Mouse (Mus musculus) lung, embryonic 16.5 days (tissue): Measurements from ENCODE around the gene Psmd9. TPM values are rescaled to one million over a fixed set of nuclear protein-coding genes. Genes with fewer than 3 reads are reported as not detected.

Source experiments
- ATAC-seq: fragments of 200-750 bp; cut with Nextera tagmentation; 2 replicates; pipeline ENCODE4 v1.8.0; 2017; ENCODE audit warnings: low read depth, mild to moderate bottlenecking, moderate library complexity
- H3K27ac ChIP-seq: fragments of 300-500 bp; sonication (generic); 2 replicates; pipeline ENCODE4 v1.5.1; 2014; ENCODE audit warnings: mild to moderate bottlenecking, control low read depth, low read length
- H3K27me3 ChIP-seq: fragments of 300-500 bp; sonication (generic); 2 replicates; pipeline ENCODE4 v1.6.1; 2014; ENCODE audit warnings: low read depth, low read length, mixed read lengths; ENCODE audit not compliant: control insufficient read depth, insufficient read depth
- H3K36me3 ChIP-seq: fragments of 300-500 bp; sonication (generic); 2 replicates; pipeline ENCODE4 v1.6.1; 2014; ENCODE audit warnings: low read length; ENCODE audit not compliant: control insufficient read depth, insufficient read depth
- H3K4me1 ChIP-seq: fragments of 300-500 bp; sonication (generic); replicated peaks from 2 replicates; pipeline ENCODE4 v1.6.1; 2014; ENCODE audit warnings: low read length, mixed read lengths; ENCODE audit not compliant: control insufficient read depth, insufficient read depth
- H3K4me2 ChIP-seq: fragments of 300-500 bp; sonication (generic); 2 replicates; pipeline ENCODE4 v1.6.1; 2014; ENCODE audit warnings: low read depth, low read length, control low read depth
- H3K4me3 ChIP-seq: fragments of 300-500 bp; sonication (generic); 2 replicates; pipeline ENCODE4 v1.5.1; 2014; ENCODE audit warnings: mild to moderate bottlenecking, low read length, control low read depth
- H3K9ac ChIP-seq: fragments of 300-500 bp; sonication (generic); 2 replicates; pipeline ENCODE4 v1.6.1; 2014; ENCODE audit warnings: low read length, control low read depth
- H3K9me3 ChIP-seq: fragments of 300-500 bp; sonication (generic); 2 replicates; pipeline ENCODE4 v1.6.1; 2016; ENCODE audit warnings: low read length; ENCODE audit not compliant: control insufficient read depth
- WGBS: fragments of 180-500 bp; shearing (Covaris S2); extraction: QIAGEN DNeasy Blood & Tissue Kit; methylation state at CpG from one replicate; pipeline ENCODE4 v1.1.7; 2014; 5-methylcytosine and 5-hydroxymethylcytosine counted together
- polyA plus RNA-seq: library from polyadenylated mRNA; unstranded; fragments of >200 nt; fragmentation: Nextera tagmentation; extraction: Ambion mirVana; gene quantifications from 2 replicates; pipeline ENCODE4 v1.2.1, GENCODE M21; 2015

Psmd9 gene
- polyA plus RNA-seq, 1 experiment from 2014 or later, result 87.0 TPM

DNA sequence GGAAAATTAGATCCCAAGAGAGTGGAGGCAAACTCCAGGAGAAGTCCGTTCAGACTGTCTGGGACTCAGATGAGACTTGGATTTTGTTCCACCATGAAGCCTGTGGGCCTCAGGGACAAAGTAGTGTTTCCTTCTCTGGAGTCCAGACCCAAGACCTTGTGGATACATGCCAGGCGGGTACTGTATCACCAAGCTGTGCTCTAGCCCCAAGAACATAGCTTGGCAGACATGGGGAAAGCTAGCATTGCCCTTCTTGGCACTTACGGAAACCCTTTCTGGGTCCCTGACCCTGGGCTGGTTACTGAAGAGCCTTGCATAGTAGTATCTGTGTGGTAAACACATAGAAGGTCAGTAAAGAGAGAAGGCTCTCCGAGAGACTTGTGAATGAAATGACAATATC is 9.8 kb upstream of the Psmd9 start:
- H3K27ac ChIP-seq, result no peak overlapping the region
- H3K9me3 ChIP-seq, result no peaks in the 10 kb centered on the region
- no peak overlapping the region for H3K4me2 ChIP-seq
- H3K27me3 ChIP-seq, result no peaks in the 10 kb centered on the region
- ATAC-seq, result no peak
- no peak overlapping the region for H3K9ac ChIP-seq
- H3K36me3 ChIP-seq, result peaks cover 65% of the 10 kb centered on the region
- WGBS, result 90% methylated on average over 4 of the region's 4 CpGs
- H3K4me3 ChIP-seq, result no peak overlapping the region
- H3K4me1 ChIP-seq, result no peaks in the 10 kb centered on the region

DNA sequence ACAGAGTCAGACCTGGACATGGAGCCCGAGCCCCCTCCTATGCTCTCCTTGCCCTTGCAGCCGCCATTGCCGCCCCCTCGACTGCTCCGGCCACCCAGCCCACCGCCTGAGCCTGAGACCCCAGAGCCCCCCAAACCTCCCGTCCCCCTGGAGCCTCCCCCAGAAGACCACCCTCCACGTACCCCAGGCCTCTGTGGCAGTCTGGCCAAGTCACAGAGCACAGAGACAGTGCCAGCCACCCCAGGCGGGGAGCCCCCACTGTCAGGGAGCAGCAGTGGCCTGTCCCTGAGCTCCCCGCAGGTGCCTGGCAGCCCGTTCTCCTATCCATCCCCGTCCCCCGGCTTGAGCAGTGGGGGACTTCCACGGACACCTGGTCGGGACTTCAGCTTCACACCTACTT is 9.3 kb upstream of the Psmd9 start:
- no peak for ATAC-seq
- Histone ChIP-seq H3K9ac (no peak overlapping the region), H3K4me3 (no peak overlapping the region), H3K9me3 (no peaks in the 10 kb centered on the region), H3K36me3 (peaks cover 66% of the 10 kb centered on the region), H3K4me1 (no peaks in the 10 kb centered on the region), H3K27ac (no peak overlapping the region), H3K4me2 (no peak overlapping the region), H3K27me3 (no peaks in the 10 kb centered on the region)
- WGBS, result 91% methylated on average over 15 of the region's 15 CpGs

- Histone ChIP-seq H3K4me3 (no peak overlapping the region), H3K27ac (no peak overlapping the region), H3K27me3 (no peaks in the 10 kb centered on the region), H3K9me3 (no peaks in the 10 kb centered on the region), H3K36me3 (peaks cover 66% of the 10 kb centered on the region), H3K9ac (no peak overlapping the region), H3K4me1 (no peaks in the 10 kb centered on the region), H3K4me2 (no peak overlapping the region)
- 85% methylated on average over 11 of the region's 15 CpGs for WGBS
- ATAC-seq, result no peak
Measured at GRCm38 (mm10) chr5:123160341-123160740, 8.9 kb upstream of the Psmd9 start.

- Histone ChIP-seq H3K36me3 (peaks cover 66% of the 10 kb centered on the region), H3K9ac (no peak overlapping the region), H3K27me3 (no peaks in the 10 kb centered on the region), H3K4me1 (no peaks in the 10 kb centered on the region), H3K4me3 (no peak overlapping the region), H3K27ac (no peak overlapping the region), H3K9me3 (no peaks in the 10 kb centered on the region), H3K4me2 (no peak overlapping the region)
- 62% methylated on average over 9 of the region's 9 CpGs for WGBS
- ATAC-seq, result no peak
Measured at GRCm38 (mm10) chr5:123162942-123163341, 6.3 kb upstream of the Psmd9 start.

DNA sequence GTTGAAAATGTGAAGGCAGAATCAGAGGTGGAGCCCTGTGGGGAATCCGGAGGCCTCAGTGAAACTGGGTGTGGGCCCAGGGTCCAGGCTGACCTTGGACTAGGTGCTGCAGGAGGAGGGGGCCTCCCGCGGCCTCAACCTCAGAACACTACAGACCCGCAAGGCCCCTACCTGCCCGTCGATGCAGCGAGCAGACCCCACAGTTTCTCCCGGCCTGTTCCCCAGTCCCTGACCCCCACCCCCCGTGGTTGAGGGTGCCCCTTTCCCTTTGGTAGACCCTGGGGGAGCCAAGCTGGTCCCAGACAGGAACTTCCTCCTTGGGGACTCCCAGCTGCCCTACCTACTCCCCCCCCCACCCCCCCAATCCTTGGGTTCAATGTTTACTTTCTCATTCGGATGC is 2.8 kb upstream of the Psmd9 start:
- Histone ChIP-seq H3K4me2 (no peak overlapping the region), H3K9me3 (no peaks in the 10 kb centered on the region), H3K4me3 (no peak overlapping the region), H3K27ac (no peak overlapping the region), H3K27me3 (no peaks in the 10 kb centered on the region), H3K9ac (no peak overlapping the region), H3K36me3 (peaks cover 34% of the 10 kb centered on the region), H3K4me1 (0 out of 2 replicates have a peak, but pooled peaks cover 3% of the 10 kb centered on the region)
- 79% methylated on average over 10 of the region's 10 CpGs for WGBS
- ATAC-seq, result no peak

DNA sequence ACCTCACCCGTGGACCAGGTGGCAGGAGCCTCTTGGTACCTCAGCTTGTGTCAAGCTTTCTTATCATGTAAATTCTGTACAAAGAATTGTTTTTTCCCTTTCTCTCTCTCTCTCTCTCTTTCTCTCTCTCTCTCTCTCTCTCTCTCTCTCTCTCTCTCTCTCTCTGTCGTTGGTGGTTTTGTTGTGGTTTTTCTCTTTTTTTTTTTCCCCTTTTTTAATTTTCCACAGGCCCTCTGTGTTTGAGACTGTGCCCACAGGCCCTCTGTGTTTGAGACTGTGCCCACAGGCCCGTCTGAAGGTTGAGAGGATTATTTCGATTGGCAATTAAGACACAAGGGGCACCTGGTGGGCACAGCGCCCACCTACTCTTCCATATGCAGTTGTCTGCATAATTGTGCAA is 1.6 kb upstream of the Psmd9 start:
- Histone ChIP-seq H3K4me2 (no peak overlapping the region), H3K9ac (no peak overlapping the region), H3K4me3 (no peak overlapping the region), H3K4me1 (peaks cover 9% of the 10 kb centered on the region; the same call in 1 of the 2 replicates), H3K36me3 (peaks cover 33% of the 10 kb centered on the region), H3K27me3 (no peaks in the 10 kb centered on the region), H3K27ac (no peak overlapping the region), H3K9me3 (no peaks in the 10 kb centered on the region)
- WGBS, result 71% methylated on average over 5 of the region's 5 CpGs
- no peak for ATAC-seq

DNA sequence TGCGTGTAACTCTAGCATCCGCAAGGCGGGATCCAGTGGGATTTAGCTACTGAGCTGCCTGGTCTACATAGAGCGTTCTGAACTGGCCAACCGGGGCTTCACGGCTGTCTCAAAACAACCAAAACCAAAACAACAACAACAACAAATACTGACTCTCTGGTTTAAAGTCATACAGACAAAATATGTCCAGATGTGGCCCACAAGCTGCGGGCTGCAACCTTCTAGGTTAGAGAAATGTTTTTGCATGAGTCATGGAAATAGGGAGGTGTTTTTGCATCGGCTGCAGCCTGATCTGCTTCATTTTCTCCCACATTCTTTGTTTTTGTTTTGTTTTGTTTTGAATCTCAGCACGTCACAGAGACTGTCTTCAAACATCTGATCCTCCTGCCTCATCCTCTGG is 1.2 kb downstream of the Psmd9 start:
- no peak overlapping the region for H3K4me3 ChIP-seq
- H3K27ac ChIP-seq, result no peak overlapping the region
- no peak overlapping the region for H3K4me2 ChIP-seq
- H3K27me3 ChIP-seq, result no peaks in the 10 kb centered on the region
- peaks cover 14% of the 10 kb centered on the region for H3K36me3 ChIP-seq
- no peaks in the 10 kb centered on the region for H3K9me3 ChIP-seq
- H3K4me1 ChIP-seq, result peaks cover 9% of the 10 kb centered on the region; the same call in 1 of the 2 replicates
- no peak for ATAC-seq
- H3K9ac ChIP-seq, result no peak overlapping the region
- 77% methylated on average over 9 of the region's 9 CpGs for WGBS

- 8% methylated on average over 22 of the region's 22 CpGs for WGBS
- no peaks in the 10 kb centered on the region for H3K27me3 ChIP-seq
- peaks cover 9% of the 10 kb centered on the region; the same call in 1 of the 2 replicates for H3K4me1 ChIP-seq
- H3K4me2 ChIP-seq, result peak overlapping the region; percentile 57
- H3K4me3 ChIP-seq, result peak overlapping the region; percentile 33
- H3K9me3 ChIP-seq, result no peaks in the 10 kb centered on the region
- ATAC-seq, result peak; percentile 91
- peak overlapping the region; percentile 48 for H3K9ac ChIP-seq
- H3K36me3 ChIP-seq, result 0 out of 2 replicates have a peak, but pooled peaks cover 2% of the 10 kb centered on the region
- H3K27ac ChIP-seq, result no peak overlapping the region
Measured at GRCm38 (mm10) chr5:123171646-123172350, 2.6 kb downstream of the Psmd9 start.

- no peaks in the 10 kb centered on the region for H3K4me1 ChIP-seq
- no peaks in the 10 kb centered on the region for H3K36me3 ChIP-seq
- ATAC-seq, result no peak
- H3K27ac ChIP-seq, result no peak overlapping the region
- H3K9me3 ChIP-seq, result no peaks in the 10 kb centered on the region
- H3K4me2 ChIP-seq, result no peak overlapping the region
- no peak overlapping the region for H3K4me3 ChIP-seq
- no peak overlapping the region for H3K9ac ChIP-seq
- WGBS, result 85% methylated on average over 5 of the region's 5 CpGs
- no peaks in the 10 kb centered on the region for H3K27me3 ChIP-seq
Measured at GRCm38 (mm10) chr5:123178792-123179191, 9.6 kb downstream of the Psmd9 start.
